Mouse (Mus musculus): ENCODE results near the gene Rab29. TPM values are rescaled to one million over a fixed set of nuclear protein-coding genes. Genes with fewer than 3 reads are reported as not detected.
"Not testable (repeated sequence)": the region's sequence is repeated elsewhere in the genome, so short reads cannot be mapped to it uniquely, and the experiment has no call there.

Rab29 gene
- polyA plus RNA-seq, 1 experiment from 2014 or later, result 13.2 TPM

DNA sequence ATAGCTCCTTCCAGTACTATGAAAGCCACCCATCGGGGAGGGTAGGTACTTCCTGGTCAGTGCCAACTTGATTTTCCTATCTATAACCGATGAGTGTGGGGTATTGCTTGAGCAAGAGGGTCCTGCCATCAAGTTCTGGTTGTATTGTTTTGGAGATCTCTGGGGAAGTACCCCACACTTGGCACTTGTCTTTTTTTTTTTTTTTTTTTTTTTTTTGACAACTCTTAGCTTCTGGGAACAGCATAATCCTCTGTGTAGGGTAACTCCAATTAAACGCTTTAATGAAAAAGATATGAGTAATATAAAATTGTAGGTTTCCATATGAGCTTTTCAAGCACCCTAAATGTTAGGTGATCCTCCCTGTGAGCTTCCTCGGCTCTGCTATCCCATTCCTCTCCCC, 35.7 kb downstream of the Rab29 start:
- H3K36me3 ChIP-seq, result no peaks in the 10 kb centered on the region
- no peak overlapping the region for H3K4me3 ChIP-seq
- no peak overlapping the region for H3K4me2 ChIP-seq
- no peak for ATAC-seq (ENCODE audit: insufficient number of reproducible peaks, low FRiP score)
- H3K27me3 ChIP-seq (replicated peaks), result peaks cover 15% of the 10 kb centered on the region
- 72% methylated on average over 4 of the region's 4 CpGs for WGBS
- no peak overlapping the region for H3K27ac ChIP-seq (ENCODE audit: poor library complexity, severe bottlenecking)
- no peaks in the 10 kb centered on the region for H3K9me3 ChIP-seq (replicated peaks)
- no peak overlapping the region for H3K9ac ChIP-seq
- no peaks in the 10 kb centered on the region for H3K4me1 ChIP-seq (replicated peaks)

- Histone ChIP-seq H3K27ac (ENCODE audit: poor library complexity, severe bottlenecking) (no peak overlapping the region), H3K4me1 (replicated peaks) (no peaks in the 10 kb centered on the region), H3K27me3 (replicated peaks) (peaks cover 21% of the 10 kb centered on the region), H3K36me3 (no peaks in the 10 kb centered on the region), H3K4me2 (no peak overlapping the region), H3K9me3 (replicated peaks) (no peaks in the 10 kb centered on the region), H3K4me3 (no peak overlapping the region), H3K9ac (no peak overlapping the region)
- WGBS, result 81% methylated on average over 7 of the region's 7 CpGs
- ATAC-seq (ENCODE audit: insufficient number of reproducible peaks, low FRiP score), result no peak
Measured at GRCm38 (mm10) chr1:131903251-131903650, 36.2 kb downstream of the Rab29 start.

DNA sequence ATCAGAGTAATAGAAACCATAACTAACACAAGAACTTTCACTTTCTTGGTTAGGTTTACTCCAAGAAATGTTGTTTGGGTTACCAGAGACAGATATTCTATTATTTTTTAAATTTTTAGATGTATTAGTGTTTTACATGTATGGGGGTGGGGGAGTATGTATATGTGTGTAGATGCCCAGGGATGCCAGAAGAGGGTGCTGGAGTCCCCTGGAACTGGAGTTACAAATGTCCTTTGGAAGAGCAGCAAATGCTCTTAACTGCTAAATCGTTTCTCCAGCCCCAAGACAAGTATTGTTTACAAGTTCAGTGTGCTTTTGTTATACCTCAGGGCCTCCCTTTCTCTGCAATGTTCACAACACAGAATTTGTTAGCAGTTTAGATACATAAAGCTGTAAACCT, 38.5 kb downstream of the Rab29 start:
- no peaks in the 10 kb centered on the region for H3K4me1 ChIP-seq (replicated peaks)
- H3K4me2 ChIP-seq, result no peak overlapping the region
- no peak overlapping the region for H3K4me3 ChIP-seq
- H3K36me3 ChIP-seq, result no peaks in the 10 kb centered on the region
- H3K27ac ChIP-seq (ENCODE audit: poor library complexity, severe bottlenecking), result no peak overlapping the region
- H3K9ac ChIP-seq, result no peak overlapping the region
- H3K9me3 ChIP-seq (replicated peaks), result no peaks in the 10 kb centered on the region
- no peak for ATAC-seq (ENCODE audit: insufficient number of reproducible peaks, low FRiP score)
- H3K27me3 ChIP-seq (replicated peaks), result peaks cover 23% of the 10 kb centered on the region
- WGBS, result 19% methylated on average over 1 of the region's 1 CpGs

- no peak overlapping the region for H3K9ac ChIP-seq
Measured at GRCm38 (mm10) chr1:131908456-131908855, 41.4 kb downstream of the Rab29 start.

GRCm38 (mm10) chr1:131909236-131909635, 42.2 kb downstream of the Rab29 start:
- H3K4me3 ChIP-seq; H3K9me3 ChIP-seq (replicated peaks); H3K36me3 ChIP-seq; H3K9ac ChIP-seq; H3K4me1 ChIP-seq (replicated peaks); H3K4me2 ChIP-seq; H3K27ac ChIP-seq (ENCODE audit: poor library complexity, severe bottlenecking); ATAC-seq (ENCODE audit: insufficient number of reproducible peaks, low FRiP score): not testable (repeated sequence)
- WGBS, result 88% methylated on average over 2 of the region's 2 CpGs
- peaks cover 23% of the 10 kb centered on the region for H3K27me3 ChIP-seq (replicated peaks)

More at GRCm38 (mm10) chr1:131908456-131908855, 41.4 kb downstream of the Rab29 start:
- Histone ChIP-seq H3K36me3 (peaks cover 3% of the 10 kb centered on the region; the same call in 1 of the 2 replicates), H3K9me3 (replicated peaks) (no peaks in the 10 kb centered on the region), H3K4me3 (no peak overlapping the region), H3K4me2 (no peak overlapping the region), H3K27ac (ENCODE audit: poor library complexity, severe bottlenecking) (no peak overlapping the region), H3K27me3 (replicated peaks) (peaks cover 23% of the 10 kb centered on the region), H3K4me1 (replicated peaks) (peaks cover 8% of the 10 kb centered on the region)
- WGBS, result 78% methylated on average over 3 of the region's 3 CpGs
- no peak for ATAC-seq (ENCODE audit: insufficient number of reproducible peaks, low FRiP score)

GRCm38 (mm10) chr1:131910001-131910648, 43.1 kb downstream of the Rab29 start, which contains the start of gene Nucks1:
TSS of gene Nucks1 (plus strand) at chr1:131910534.
- H3K4me3 ChIP-seq, result peak within 1 kb of the TSS; percentile 91
- H3K4me2 ChIP-seq, result peak within 1 kb of the TSS; percentile 74
- peaks cover 23% of the 10 kb centered on the region for H3K27me3 ChIP-seq (replicated peaks)
- H3K4me1 ChIP-seq (replicated peaks), result peaks cover 10% of the 10 kb centered on the region
- H3K9me3 ChIP-seq (replicated peaks), result no peaks in the 10 kb centered on the region
- ATAC-seq (ENCODE audit: insufficient number of reproducible peaks, low FRiP score), result peak; percentile 99
- peaks cover 3% of the 10 kb centered on the region; the same call in 1 of the 2 replicates for H3K36me3 ChIP-seq
- H3K27ac ChIP-seq (ENCODE audit: poor library complexity, severe bottlenecking), result peak within 1 kb of the TSS; percentile 95
- WGBS, result under 1% methylated on average over 35 of the region's 35 CpGs
- peak within 1 kb of the TSS; percentile 96 for H3K9ac ChIP-seq

DNA sequence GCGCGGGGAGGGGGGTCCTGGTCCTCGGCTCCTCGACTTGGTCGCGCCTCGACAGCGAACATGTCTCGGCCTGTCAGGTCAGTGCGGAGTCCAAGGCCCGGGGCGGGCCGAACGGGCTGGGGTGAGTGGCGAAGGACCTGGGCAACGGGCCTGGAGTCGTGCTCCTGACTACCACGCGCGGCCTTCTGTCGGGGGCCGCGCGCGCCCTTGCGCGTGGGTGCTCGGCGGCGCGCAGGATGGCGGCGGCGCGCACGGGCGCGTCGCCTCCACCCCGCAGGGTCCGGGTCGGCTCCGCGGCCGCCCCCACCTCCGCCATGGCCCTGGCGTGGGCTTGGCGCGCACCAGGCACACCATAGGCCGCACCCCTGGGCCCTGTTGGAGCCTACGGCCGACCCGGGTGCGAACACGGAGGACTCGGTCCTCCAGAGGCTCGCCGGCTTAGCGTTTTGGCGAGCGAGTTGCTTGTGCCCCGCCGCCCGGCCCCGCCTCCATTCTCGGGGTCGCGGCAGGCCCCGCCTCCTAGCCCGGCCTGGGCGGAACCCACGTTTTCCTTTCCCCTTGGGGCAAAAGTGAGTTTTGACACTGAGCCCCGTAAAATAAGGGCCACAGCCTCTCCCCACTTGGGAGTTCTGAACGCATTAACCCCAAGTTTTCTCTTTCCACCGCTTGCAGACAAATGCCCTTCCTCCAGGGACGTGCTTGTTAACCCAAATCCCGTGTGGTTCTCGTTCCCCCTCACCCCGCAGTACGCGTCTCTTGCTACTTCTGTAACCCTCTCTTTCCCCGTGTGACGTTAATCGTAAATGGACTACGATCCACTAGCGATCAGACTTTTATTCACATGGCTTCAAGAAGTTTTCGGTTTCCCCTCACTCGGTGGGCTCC, 43.9 kb downstream of the Rab29 start:
- peak; percentile 84 for ATAC-seq (ENCODE audit: insufficient number of reproducible peaks, low FRiP score)
- peak overlapping the region; percentile 74 for H3K4me2 ChIP-seq
- peaks cover 4% of the 10 kb centered on the region; the same call in 1 of the 2 replicates for H3K36me3 ChIP-seq
- peaks cover 14% of the 10 kb centered on the region for H3K4me1 ChIP-seq (replicated peaks)
- peaks cover 23% of the 10 kb centered on the region for H3K27me3 ChIP-seq (replicated peaks)
- peak overlapping the region; percentile 91 for H3K4me3 ChIP-seq
- under 1% methylated on average over 87 of the region's 88 CpGs for WGBS
- no peaks in the 10 kb centered on the region for H3K9me3 ChIP-seq (replicated peaks)
- H3K27ac ChIP-seq (ENCODE audit: poor library complexity, severe bottlenecking), result peak overlapping the region; percentile 95
- peak overlapping the region; percentile 96 for H3K9ac ChIP-seq

DNA sequence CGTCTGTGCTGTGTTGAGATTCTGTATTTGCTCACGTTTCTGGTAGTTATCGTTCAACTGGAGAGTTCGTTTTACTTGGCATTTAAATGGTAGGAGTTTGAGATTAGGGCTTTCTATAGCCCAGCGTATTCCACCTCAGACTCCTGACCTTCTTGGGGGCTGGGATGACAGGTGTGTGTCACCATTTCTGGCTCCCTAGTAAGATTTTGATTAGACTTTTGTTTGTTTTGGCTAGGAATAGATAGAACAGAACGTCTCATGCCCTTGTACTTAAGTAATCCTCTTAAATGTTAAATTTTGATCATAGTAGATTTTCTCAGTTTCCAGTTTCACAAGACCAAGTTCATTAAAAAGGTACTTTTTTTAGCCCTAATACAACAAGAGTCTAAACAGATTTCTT, 50.6 kb downstream of the Rab29 start:
- Histone ChIP-seq H3K4me2 (no peak overlapping the region), H3K27me3 (replicated peaks) (no peaks in the 10 kb centered on the region), H3K4me1 (replicated peaks) (peaks cover 13% of the 10 kb centered on the region), H3K9ac (no peak overlapping the region), H3K27ac (ENCODE audit: poor library complexity, severe bottlenecking) (no peak overlapping the region), H3K36me3 (peaks cover 37% of the 10 kb centered on the region), H3K4me3 (no peak overlapping the region), H3K9me3 (replicated peaks) (no peaks in the 10 kb centered on the region)
- 58% methylated on average over 6 of the region's 6 CpGs for WGBS
- no peak for ATAC-seq (ENCODE audit: insufficient number of reproducible peaks, low FRiP score)

- 95% methylated on average over 2 of the region's 2 CpGs for WGBS
Measured at GRCm38 (mm10) chr1:131919052-131919451, 52.0 kb downstream of the Rab29 start.

GRCm38 (mm10) chr1:131922100-131922499, 55.1 kb downstream of the Rab29 start:
- H3K27me3 ChIP-seq (replicated peaks), result no peaks in the 10 kb centered on the region
- no peak for ATAC-seq (ENCODE audit: insufficient number of reproducible peaks, low FRiP score)
- no peak overlapping the region for H3K4me3 ChIP-seq
- H3K27ac ChIP-seq (ENCODE audit: poor library complexity, severe bottlenecking), result no peak overlapping the region
- no peaks in the 10 kb centered on the region for H3K9me3 ChIP-seq (replicated peaks)
- H3K36me3 ChIP-seq, result peaks cover 70% of the 10 kb centered on the region
- 92% methylated on average over 3 of the region's 3 CpGs for WGBS
- H3K4me1 ChIP-seq (replicated peaks), result peaks cover 5% of the 10 kb centered on the region
- H3K9ac ChIP-seq, result no peak overlapping the region
- H3K4me2 ChIP-seq, result no peak overlapping the region

More at GRCm38 (mm10) chr1:131919052-131919451, 52.0 kb downstream of the Rab29 start:
- H3K4me3 ChIP-seq, result no peak overlapping the region
- H3K4me1 ChIP-seq (replicated peaks), result peaks cover 13% of the 10 kb centered on the region
- no peak overlapping the region for H3K27ac ChIP-seq (ENCODE audit: poor library complexity, severe bottlenecking)
- no peaks in the 10 kb centered on the region for H3K9me3 ChIP-seq (replicated peaks)
- H3K9ac ChIP-seq, result no peak overlapping the region
- no peak for ATAC-seq (ENCODE audit: insufficient number of reproducible peaks, low FRiP score)
- no peak overlapping the region for H3K4me2 ChIP-seq
- no peaks in the 10 kb centered on the region for H3K27me3 ChIP-seq (replicated peaks)
- peaks cover 46% of the 10 kb centered on the region for H3K36me3 ChIP-seq

All from heart, embryonic 12.5 days (tissue).